Mouse (Mus musculus): ENCODE measurements around the gene Lpar5.
"Not testable (repeated sequence)": the region's sequence is repeated elsewhere in the genome, so short reads cannot be mapped to it uniquely, and the experiment has no call there.

The Lpar5 gene

GRCm38 (mm10) chr6:125067571-125067995, at the start of gene Lpar5:
TSS of gene Lpar5 (plus strand) at chr6:125067920.
- no peak for DNase-seq (ENCODE audit: low spot score)

GRCm38 (mm10) chr6:125030532-125030931, 37.2 kb upstream of the Lpar5 start:
- DNase-seq (ENCODE audit: low spot score) = peak; percentile 44

- DNase-seq (ENCODE audit: low spot score) = no peak
Observed at GRCm38 (mm10) chr6:125031604-125032003, 36.1 kb upstream of the Lpar5 start.

- DNase-seq (ENCODE audit: low spot score) = no peak
Observed at GRCm38 (mm10) chr6:125038666-125039065, 29.1 kb upstream of the Lpar5 start.

- DNase-seq (ENCODE audit: low spot score) = no peak
Observed at GRCm38 (mm10) chr6:125039131-125039530, 28.6 kb upstream of the Lpar5 start.

- DNase-seq (ENCODE audit: low spot score) = peak; percentile 81
Observed at GRCm38 (mm10) chr6:125039533-125040153, 28.1 kb upstream of the Lpar5 start, which contains the start of gene Ing4. TSS of gene Ing4 (plus strand) at chr6:125039760.

GRCm38 (mm10) chr6:125040221-125040620, 27.5 kb upstream of the Lpar5 start:
- DNase-seq (ENCODE audit: low spot score) = no peak

GRCm38 (mm10) chr6:125041047-125041446, 26.7 kb upstream of the Lpar5 start:
- DNase-seq (ENCODE audit: low spot score) = no peak

- no peak for DNase-seq (ENCODE audit: low spot score)
Observed at GRCm38 (mm10) chr6:125042081-125042480, 25.6 kb upstream of the Lpar5 start.

- DNase-seq (ENCODE audit: low spot score) = peak; percentile 75
Observed at GRCm38 (mm10) chr6:125046691-125047090, 21.0 kb upstream of the Lpar5 start.

GRCm38 (mm10) chr6:125049678-125050077, 18.0 kb upstream of the Lpar5 start, which contains the start of gene Acrbp:
TSS of gene Acrbp (plus strand) at chr6:125049689.
- no peak for DNase-seq (ENCODE audit: low spot score)

- no peak for DNase-seq (ENCODE audit: low spot score)
Observed at GRCm38 (mm10) chr6:125051237-125051636, 16.5 kb upstream of the Lpar5 start.

- DNase-seq (ENCODE audit: low spot score) = no peak
Observed at GRCm38 (mm10) chr6:125061493-125061892, 6.2 kb upstream of the Lpar5 start.

GRCm38 (mm10) chr6:125062511-125062910, 5.2 kb upstream of the Lpar5 start:
- DNase-seq (ENCODE audit: low spot score) = no peak

GRCm38 (mm10) chr6:125063906-125064305, 3.8 kb upstream of the Lpar5 start:
- no peak for DNase-seq (ENCODE audit: low spot score)

GRCm38 (mm10) chr6:125065223-125065622, 2.5 kb upstream of the Lpar5 start:
- DNase-seq (ENCODE audit: low spot score) = not testable (repeated sequence)

GRCm38 (mm10) chr6:125071170-125071895, 3.6 kb downstream of the Lpar5 start:
- no peak for DNase-seq (ENCODE audit: low spot score)

GRCm38 (mm10) chr6:125071896-125072279, 4.2 kb downstream of the Lpar5 start:
- no peak for DNase-seq (ENCODE audit: low spot score)

- DNase-seq (ENCODE audit: low spot score) = no peak
Observed at GRCm38 (mm10) chr6:125073825-125074224, 6.1 kb downstream of the Lpar5 start.

GRCm38 (mm10) chr6:125081394-125081793, 13.7 kb downstream of the Lpar5 start:
- no peak for DNase-seq (ENCODE audit: low spot score)

GRCm38 (mm10) chr6:125081797-125082560, 14.3 kb downstream of the Lpar5 start:
- DNase-seq (ENCODE audit: low spot score) = peak; percentile 83

GRCm38 (mm10) chr6:125082801-125083386, 15.2 kb downstream of the Lpar5 start:
- no peak for DNase-seq (ENCODE audit: low spot score)
